Mouse (Mus musculus) frontal cortex, adult 2 months (tissue): Measurements from ENCODE around the gene Nr6a1. TPM values are rescaled to one million over a fixed set of nuclear protein-coding genes. Genes with fewer than 3 reads are reported as not detected.
A peak's percentile ranks its signal among the peaks of the same experiment; 100 is the strongest.

Experiments used
- DNase-seq, 2 experiments: peaks; one replicate each; pipeline ENCODE4 v3.0.0; 2022; ENCODE audit warnings: low spot score in 1 of 2; ENCODE audit errors: extremely low spot score in 1 of 2
- polyA plus RNA-seq: library from polyadenylated mRNA; depleted of rRNA; stranded (reverse); fragments of >200 nt; gene quantifications from 2 replicates; pipeline ENCODE4 v1.2.3, GENCODE M21; 2012; rRNA removed

The Nr6a1 gene
- 5.0 and 5.8 TPM in 2 replicates for polyA plus RNA-seq

DNA sequence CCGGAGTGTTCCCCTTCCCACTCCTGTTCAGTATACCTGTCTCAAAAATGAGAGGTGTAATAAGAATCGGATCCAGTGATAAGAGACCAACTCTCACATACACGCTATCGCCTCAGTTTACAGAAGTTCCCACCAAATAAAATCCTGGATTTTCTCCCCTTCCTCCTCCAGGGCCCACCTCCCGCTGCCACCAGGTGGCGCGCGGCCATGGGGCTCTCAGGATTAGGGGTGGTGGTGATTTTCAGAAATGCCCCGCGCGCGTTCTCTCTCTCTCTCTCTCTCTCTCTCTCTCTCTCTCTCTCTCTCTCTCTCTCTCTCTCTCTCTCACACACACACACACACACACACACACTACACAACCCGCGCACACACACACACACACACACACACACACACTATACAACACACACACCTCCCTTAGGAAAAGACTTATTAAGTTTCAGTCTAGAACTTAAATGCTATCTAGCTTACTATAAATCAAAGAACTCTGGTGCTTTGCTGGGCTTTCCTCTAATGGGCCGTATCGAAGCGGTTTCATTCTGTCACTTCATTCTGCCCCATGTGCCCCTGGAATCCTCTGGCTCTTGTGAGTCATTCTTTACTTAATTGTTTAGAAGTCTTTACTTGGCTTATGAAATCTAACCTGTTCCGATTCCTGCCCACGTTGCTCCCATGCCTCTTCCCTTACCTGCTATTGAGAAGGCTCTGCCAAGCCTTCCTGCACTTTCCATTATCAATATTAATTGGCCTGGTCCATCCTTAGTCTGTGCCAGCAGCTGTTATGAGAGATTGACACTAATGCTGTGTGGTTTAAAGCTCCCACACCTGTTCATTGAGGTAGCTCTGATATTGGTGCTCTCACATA is at the start of gene Nr6a1:
Nr6a1 (minus strand) TSS at position 574 of the 865 bp plus-strand sequence.
- DNase-seq: peak in 1 of 2 experiments; percentile 69

DNA sequence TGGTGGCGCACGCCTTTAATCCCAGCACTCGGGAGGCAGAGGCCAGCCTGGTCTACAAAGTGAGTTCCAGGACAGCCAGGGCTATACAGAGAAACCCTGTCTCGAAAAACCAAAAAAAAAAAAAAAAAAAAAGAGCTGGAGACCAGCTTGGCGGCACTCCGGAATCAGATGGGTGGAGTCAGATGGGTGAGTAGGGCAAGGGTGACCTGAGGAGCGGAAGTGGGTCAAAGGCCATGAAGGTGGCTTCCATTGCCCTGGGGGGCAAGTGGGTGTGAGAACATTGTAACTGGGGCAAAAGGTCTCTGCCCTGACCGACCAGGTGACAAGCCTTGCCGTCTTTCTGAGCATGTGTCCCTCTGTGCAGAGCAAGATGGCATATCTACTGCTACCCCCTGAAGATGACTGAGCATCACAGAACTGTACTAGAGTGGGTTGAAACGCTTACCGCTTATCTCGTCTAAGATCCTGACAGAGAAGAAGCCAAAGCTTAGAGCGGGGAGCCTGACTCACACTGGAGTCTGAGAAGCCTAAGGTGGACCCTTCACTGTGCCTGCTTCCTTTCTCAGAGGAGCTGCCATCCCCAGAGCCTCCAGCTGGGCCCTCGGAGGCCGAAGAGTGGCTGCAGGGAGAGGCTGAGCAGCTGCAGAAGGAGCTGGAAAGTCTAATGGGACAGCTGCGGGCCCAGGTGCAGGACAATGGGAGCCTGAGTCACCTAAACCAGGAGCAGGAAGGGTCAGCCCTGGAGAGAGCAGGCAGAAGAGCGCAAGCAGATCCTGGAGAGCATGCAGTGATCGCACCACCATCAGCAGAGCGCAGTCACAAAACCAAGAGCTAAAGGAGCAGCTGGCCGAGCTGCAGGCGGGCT is 48.7 kb upstream of the Nr6a1 start:
- DNase-seq: no peak

DNA sequence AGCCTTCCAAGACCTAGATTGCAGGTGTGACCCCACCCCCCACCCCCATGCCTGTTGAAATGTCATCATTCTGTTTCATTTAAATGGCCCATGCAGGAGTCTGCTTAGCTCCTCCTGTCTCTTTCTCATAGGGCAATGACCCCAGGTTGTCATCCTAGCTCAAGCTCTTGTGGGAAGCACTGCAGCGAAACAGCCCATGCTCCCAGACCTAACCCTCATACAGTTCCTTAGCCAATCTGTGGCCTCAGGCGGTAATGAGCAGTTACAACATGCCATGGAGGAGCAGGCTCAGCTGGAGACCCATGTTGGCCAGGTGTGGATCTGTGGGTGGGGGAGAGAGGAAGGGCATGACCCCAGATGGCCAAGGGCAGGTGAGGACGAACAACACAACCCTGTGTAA is 47.7 kb upstream of the Nr6a1 start:
- no peak for DNase-seq

DNA sequence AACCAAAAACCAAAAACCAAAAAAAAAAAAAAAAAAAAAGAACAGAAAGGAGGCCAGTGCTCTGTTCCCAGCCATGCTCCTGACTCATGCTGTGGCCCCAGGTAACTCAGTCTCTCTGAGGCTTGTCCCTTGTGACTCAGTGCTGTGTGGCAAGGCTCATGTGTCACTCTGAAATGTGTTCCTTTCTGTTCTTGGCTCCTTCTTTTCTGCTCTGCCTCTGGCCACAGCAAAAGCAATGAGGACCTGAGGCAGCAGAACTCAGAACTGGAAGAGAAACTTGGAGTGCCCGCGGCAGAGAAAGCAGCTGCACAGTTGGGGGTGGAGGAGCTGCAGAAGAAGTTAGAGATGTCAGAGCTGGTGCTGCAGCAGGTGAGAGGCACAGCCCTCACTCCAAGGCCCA is 46.7 kb upstream of the Nr6a1 start:
- no peak for DNase-seq

DNA sequence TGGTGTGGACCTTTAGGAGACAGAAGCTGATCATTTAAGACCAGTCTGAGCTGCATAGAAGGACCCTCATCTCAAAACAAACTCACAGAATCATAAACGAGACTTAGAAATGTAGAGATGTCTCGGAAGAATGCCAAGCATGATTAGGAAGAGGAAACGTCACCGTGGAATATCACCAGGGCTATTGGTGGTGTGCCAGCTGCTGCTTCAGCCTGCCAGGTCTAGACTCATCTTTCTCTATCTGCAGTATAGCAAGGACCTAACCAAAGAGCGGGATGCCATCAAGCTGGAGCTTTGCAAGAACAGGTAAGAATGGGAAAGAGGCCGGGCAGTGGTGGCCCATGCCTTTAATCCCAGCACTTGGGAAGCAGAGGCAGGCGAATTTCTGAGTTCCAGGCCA is 46.2 kb upstream of the Nr6a1 start:
- DNase-seq: peak in 1 of 2 experiments; percentile 29

DNA sequence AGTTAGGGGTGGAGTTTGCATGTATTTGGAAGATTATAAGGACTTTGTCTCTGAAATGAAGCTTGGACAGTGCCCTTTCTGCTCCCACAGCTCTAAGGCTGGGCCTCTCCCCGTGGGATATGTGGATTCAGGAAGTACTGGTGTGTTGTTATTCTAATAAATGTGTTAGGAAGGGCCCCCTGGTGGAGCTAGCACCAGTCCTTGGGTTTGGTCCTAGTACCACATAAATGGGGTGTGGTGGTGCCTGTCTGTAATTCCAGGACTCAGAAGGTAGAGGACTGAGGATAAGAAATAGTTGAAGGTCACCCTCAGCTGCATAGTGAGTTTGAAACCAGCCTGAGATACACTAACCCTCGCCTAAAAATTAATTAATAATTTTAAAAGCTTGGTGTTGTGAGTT is 45.7 kb upstream of the Nr6a1 start:
- DNase-seq: no peak

DNA sequence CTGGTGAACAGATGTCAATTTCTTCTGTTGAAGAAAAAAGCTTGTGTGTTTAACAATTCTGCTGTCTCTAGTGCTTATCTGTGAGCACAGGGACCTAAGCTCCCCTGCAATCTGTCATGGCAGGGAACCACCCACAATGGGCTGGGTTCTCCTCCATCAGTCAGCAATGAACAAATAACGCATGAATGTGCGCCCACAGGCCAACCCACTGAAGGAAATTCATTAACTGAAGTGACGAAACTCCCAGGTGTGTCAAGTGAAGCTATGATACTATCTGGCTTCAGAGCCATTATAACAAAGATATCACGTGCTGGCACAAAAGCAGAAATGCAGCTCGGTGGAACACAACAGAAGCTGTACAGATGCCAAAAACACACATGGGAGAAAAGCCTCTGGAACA is 42.6 kb upstream of the Nr6a1 start:
- no peak for DNase-seq

DNA sequence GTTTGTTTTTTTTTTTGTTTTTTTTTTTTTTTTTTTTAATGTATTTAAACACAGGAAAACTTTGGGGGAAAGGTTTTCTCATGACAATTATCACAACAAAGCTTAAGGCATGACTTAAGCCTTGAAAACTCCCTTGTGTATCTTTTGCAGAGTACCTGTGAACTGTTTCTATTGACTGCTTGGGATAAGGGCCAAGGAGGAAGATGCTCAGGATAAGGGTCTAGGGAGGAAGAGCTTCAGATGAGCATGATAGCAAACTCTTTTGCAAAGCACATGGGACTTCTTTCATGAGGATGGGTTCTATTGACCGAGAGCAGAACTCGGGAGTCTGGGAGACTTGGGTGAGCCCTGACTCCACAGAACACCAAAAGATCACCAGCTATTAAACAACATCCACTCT is 42.2 kb upstream of the Nr6a1 start:
- DNase-seq: no peak

DNA sequence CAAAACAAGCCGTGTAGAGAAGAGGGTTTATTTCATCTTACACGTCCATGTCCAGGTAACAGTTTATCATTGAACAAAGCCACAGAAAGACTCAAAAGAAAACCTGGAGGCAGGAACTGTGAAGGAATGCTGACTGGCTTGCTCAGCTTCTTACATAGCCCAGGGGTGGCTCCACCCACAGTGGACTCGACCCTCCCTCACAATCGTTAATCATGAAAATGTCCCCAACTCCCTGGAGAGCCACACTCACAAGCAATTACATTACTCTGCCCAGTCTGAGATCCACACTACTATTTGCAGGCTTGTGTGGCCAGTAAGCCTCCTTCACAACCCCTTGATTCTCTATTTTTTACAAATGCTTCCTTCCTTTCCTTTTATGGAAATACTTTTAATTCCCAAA is 36.7 kb upstream of the Nr6a1 start:
- no peak for DNase-seq

DNA sequence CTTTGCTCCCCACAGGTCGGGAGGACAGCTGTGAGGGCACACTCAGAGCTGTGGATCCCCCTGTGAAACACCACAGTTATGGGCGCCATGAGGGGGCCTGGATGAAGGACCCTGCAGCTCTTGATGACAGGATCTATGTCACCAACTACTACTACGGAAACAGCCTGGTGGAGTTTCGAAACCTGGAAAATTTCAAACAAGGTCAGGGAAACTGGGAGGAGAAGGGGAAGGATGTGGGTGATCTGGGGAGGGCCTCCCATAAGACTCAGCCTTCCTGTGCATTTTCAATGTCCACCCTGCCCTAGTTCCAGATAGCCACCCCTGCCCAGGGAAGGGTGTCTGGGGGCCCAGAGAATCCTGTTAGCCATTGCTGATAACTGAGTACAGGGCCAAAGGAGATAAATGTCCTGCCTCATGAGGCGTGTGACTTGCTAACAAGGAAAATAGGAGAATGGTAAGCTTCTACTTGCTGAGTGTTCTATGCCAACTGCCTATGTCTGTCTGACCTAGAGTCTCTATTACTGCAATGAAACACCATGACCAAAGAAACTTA is 30.3 kb upstream of the Nr6a1 start:
- no peak for DNase-seq

DNA sequence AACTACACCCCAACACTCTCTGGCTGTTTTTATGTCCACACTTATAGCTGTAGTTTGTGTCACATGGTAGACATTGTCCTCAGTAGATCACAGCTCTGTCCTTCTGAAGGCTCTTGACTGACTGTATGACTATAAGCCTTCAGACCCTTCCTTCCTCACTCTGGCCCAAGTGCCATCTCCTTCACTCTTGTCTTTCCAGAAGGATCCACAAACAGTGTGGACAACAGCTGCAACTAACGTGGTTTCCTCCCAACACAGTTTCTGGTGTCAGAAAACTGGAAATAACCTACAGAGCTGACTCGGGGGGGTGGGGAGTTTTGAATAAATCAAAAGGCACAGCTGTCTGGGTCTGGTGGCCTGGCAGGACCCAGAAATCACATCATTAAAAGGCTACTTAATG is 28.6 kb upstream of the Nr6a1 start:
- DNase-seq: no peak

DNA sequence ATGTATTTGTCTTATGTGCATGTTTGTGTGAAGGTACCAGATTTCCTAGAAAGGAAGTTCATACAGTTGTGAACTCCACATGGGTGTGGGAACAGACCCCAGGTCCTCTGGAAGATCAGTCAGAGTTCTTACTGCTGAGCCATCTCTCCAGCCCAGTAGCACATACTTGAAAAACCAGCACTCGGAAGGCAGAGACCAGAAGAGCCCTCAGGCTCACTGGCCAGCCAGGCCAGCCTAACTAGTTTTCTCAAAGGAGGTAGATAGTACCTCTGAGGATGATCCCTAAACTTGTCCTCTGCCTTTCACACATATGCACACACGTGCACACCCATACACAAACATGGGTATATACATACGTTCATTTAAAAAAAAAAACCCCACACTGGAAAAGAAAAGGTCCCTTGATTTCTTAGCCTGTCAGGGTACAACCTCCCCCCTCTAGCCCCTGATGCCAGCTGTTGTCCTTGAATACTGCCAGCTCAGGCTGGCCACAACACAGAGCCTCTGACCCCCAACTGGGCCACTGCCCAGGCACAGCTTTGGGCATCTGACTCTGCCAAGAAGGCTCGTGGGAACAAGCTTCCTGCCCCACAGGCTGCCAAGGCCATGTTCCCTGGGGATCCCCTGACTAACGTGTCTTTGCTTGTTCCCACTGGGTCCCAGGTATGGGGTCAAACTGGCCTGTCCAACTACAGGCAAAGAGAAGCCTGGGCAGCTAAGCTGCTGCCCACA is 25.8 kb upstream of the Nr6a1 start:
- peak; percentile 30 to 64 for DNase-seq

DNA sequence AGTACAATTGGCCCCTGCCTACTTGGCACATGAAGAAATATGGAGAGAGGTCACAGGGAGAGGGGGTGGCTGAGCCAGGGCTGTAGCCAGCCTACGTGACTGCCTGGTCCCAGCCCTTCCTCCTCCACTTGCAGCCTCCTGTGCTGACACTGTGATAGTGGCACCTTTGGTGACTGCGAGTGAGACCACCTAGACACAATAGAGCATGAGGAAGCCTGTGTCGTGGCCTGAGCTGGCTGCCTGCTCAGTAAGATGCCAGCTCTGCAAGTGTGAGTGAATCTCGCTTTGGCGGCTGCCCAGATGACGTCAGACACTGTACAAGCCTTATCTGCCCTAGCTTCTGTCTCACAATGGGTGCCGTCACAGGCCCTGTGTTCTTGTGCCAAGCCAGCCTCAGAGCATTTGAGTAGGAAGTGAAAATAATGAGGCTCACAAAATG is 22.8 kb upstream of the Nr6a1 start:
- peak; percentile 73 to 85 for DNase-seq

DNA sequence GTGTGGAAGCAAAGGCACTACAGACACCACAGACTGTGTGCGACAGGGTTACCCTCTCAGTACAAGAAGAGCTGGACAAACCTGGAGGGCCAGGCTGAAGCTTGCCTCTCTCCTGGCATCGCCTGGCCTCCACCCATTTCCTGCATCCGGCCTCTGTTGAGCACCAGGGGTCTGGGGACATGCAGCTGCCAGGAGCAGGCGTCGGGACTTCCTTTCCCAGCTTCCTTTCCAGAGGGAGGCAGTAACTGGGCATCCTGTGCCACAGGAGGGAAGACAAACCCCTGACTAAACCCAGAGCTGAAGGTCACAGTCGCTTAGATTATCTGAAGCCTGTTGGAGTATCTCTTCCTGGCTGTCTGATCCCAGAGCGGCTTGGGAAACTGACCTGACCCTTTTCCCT is 20.1 kb upstream of the Nr6a1 start:
- DNase-seq: no peak

DNA sequence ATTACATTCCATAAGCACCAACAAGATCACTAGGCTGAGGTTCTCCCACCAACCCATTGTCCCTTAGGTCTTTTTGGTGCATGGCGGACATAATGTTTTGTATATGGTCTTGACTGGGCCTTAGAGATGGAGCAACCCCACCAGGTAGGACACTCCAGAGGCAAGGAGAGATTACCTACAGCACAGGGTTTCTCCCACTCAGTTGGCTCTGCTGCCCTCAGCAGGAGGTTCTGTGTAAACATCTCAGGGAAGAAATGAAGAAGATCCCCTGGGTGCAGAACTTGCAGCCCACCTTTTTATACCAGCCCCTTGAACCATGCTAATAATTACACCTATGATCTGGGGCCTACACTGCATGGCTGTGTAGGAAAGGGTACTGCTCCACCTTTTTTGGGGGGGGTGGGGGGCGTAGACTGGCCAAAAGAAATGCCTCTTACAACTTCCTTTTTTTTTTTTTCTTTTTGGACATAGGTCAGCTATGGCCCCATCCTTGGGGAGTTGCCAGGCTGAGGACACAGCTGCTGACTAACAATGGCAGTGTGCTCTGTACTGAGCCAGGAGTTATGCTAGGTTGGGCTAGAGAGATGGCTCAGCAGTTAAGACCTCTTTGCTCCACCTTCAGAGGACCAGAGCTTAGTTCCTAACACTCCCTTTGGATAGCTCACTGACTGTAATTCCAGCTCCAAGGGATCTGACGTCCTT is 17.1 kb upstream of the Nr6a1 start:
- DNase-seq: no peak

DNA sequence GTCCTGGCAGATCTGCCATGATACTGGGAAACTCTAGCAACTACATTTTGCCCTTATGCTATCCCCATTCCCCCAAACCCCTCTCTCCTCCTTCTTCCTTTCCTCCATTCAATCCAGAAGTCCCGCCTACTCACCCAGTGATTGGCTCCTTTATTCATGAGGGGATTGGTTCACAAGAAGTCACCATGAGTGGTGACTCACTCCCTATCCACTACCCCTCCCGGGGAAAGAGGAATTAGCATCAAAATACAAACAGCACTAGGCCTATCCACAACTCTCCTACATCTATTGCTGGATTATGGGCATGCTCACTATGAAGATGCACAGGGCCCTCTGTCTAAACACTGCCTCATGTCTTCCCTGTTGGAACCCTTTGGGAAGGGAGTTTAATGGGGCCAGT is 16.5 kb upstream of the Nr6a1 start:
- no peak for DNase-seq

DNA sequence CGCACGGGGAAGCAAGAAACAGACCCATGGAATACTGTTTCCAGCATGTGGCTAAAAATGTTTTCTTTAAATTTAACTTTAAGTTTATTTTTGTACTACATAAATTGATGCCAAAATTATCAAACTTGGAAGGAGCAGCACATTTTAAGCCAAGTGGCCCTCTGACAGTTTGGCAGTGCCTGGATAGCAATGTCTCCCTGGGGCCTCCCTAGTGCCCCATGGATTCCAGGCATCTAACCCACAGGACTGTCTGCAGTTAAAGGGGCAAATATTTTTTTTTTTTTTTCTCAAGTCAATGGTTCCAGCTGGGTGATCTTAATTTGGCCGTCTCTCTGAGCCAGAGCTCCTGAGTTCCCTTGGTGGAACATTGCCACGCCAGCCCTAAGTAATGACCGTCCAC is 15.7 kb upstream of the Nr6a1 start:
- no peak for DNase-seq

DNA sequence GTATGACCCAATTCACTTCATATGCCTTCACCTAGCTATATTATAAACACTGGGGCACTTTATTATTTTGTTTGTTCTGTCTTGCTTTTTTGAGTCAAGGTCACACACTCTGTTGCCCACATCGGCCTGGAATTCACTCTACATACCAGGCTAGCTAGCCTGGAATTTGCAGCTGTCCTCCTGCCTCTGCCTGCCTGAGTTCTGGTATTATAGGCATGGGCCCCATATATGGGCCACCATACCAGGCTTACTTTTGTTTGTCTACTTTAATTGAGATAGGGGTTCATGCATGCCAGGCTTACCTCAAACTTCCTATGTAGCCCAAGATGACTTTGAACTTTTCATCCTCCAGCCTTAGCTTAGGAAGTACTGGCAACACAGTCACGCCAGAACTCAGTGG is 14.4 kb upstream of the Nr6a1 start:
- no peak for DNase-seq

DNA sequence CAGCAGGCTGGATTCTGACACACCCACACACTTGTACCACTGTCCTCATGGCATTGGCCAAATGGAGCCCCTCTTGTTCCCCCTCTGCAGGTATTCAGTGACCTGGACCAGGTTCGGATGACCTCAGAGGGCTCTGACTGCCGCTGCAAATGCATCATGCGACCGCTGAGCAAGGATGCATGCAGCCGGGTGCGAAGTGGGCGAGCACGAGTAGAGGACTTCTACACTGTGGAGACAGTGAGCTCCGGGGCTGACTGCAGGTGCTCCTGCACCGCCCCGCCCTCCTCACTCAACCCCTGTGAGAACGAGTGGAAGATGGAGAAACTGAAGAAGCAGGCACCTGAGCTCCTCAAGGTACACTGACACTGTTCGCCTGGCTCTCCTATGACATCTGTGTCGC is 13.9 kb upstream of the Nr6a1 start:
- no peak for DNase-seq

DNA sequence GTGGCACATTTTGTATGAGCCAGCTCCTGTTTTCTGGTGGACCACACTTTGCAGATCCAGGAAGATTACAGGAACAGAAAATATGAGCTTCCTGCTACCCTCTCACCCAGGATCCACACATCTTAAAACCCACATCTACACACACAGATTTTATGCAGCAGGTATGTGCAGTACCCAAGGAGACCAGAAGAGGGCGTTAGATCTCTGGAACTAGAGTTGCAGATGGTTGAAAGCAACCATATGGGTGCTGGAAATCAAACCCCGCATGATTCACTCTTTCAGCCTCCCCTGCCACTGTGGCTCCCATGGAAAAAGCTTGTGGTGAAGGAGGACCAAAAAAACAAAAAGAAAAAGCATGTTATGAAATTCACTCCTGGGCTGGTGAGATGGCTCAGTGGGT is 11.6 kb upstream of the Nr6a1 start:
- no peak for DNase-seq
